Mouse (Mus musculus) liver, embryonic 16.5 days (tissue): Measurements from ENCODE around the gene Ncln. TPM values are rescaled to one million over a fixed set of nuclear protein-coding genes. Genes with fewer than 3 reads are reported as not detected.
A peak's percentile ranks its signal among the peaks of the same experiment; 100 is the strongest.

Experiments used
- ATAC-seq: fragments of 200-750 bp; cut with Nextera tagmentation; 2 replicates; pipeline ENCODE4 v1.8.0; 2017; ENCODE audit warnings: low read depth, mild to moderate bottlenecking, moderate number of reproducible peaks, moderate library complexity
- H3K27ac ChIP-seq: fragments of 300-500 bp; sonication (generic); 2 replicates; pipeline ENCODE4 v1.5.1; 2014; ENCODE audit warnings: mild to moderate bottlenecking, low read length
- H3K27me3 ChIP-seq: fragments of 300-500 bp; sonication (generic); 2 replicates; pipeline ENCODE4 v1.6.1; 2014; ENCODE audit warnings: low read depth, low read length, mixed read lengths; ENCODE audit not compliant: control insufficient read depth, insufficient read depth
- H3K36me3 ChIP-seq: fragments of 300-500 bp; sonication (generic); 2 replicates; pipeline ENCODE4 v1.6.1; 2014; ENCODE audit warnings: mild to moderate bottlenecking; ENCODE audit not compliant: control insufficient read depth, insufficient read depth
- H3K4me1 ChIP-seq: fragments of 300-500 bp; sonication (generic); 2 replicates; pipeline ENCODE4 v1.6.1; 2014; ENCODE audit warnings: low read depth, low read length, mixed read lengths; ENCODE audit not compliant: control insufficient read depth
- H3K4me2 ChIP-seq: fragments of 300-500 bp; sonication (generic); 2 replicates; pipeline ENCODE4 v1.6.1; 2014; ENCODE audit warnings: low read depth, low read length, mixed read lengths
- H3K4me3 ChIP-seq: fragments of 300-500 bp; sonication (generic); 2 replicates; pipeline ENCODE4 v1.5.1; 2014; ENCODE audit warnings: low read depth, mild to moderate bottlenecking, low read length
- H3K9ac ChIP-seq: fragments of 300-500 bp; sonication (generic); 2 replicates; pipeline ENCODE4 v1.6.1; 2014; ENCODE audit warnings: low read depth, low read length
- H3K9me3 ChIP-seq: fragments of 300-500 bp; sonication (generic); replicated peaks from 2 replicates; pipeline ENCODE4 v1.6.1; 2016; ENCODE audit warnings: low read length; ENCODE audit not compliant: control insufficient read depth
- WGBS: fragments of 180-500 bp; shearing (Covaris S2); extraction: QIAGEN DNeasy Blood & Tissue Kit; methylation state at CpG from one replicate; pipeline ENCODE4 v1.1.7; 2014; ENCODE audit not compliant: insufficient replicate concordance; 5-methylcytosine and 5-hydroxymethylcytosine counted together
- polyA plus RNA-seq: library from polyadenylated mRNA; unstranded; fragments of >200 nt; fragmentation: Nextera tagmentation; extraction: Ambion mirVana; gene quantifications from 2 replicates; pipeline ENCODE4 v1.2.1, GENCODE M21; 2015

The Ncln gene
- polyA plus RNA-seq, 1 experiment from 2014 or later = 47.1 TPM

- peak overlapping the region; percentile 16; the same call in 1 of the 2 replicates for H3K9ac ChIP-seq
- H3K9me3 ChIP-seq = no peaks in the 10 kb centered on the region
- H3K4me3 ChIP-seq = peak overlapping the region; percentile 36
- H3K4me1 ChIP-seq = peaks cover 26% of the 10 kb centered on the region
- H3K27ac ChIP-seq = no peak overlapping the region
- H3K4me2 ChIP-seq = peak overlapping the region; percentile 61
- no peaks in the 10 kb centered on the region; the same call in 1 of the 2 replicates for H3K27me3 ChIP-seq
- whole genome bisulfite sequencing = 11% methylated on average over 36 of the region's 36 CpGs
- ATAC-seq = peak; percentile 43; the same call in 1 of the 2 replicates
- no peaks in the 10 kb centered on the region for H3K36me3 ChIP-seq
Observed at GRCm38 (mm10) chr10:81502658-81503057, 6.5 kb upstream of the Ncln start.

DNA sequence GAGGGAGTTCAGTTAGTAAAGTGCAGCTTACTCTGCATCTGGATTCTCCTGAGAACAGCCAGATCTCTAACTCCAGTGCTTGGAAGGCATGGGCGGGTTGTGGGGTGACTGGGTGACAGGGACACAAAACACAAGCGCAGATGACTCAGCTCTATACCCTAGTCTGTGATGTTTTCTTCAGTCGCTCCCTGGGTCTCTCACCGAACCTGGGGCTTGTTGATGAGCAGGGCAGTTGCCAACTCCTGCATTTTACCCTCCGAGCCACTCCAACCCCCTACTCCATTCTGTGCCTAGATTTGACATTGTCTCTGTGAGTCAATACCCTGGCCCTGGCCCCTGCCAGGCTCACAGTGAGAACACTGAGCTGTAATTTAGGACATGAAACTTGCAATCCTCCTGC, 5.7 kb upstream of the Ncln start:
- Histone ChIP-seq H3K9ac (no peak overlapping the region), H3K4me2 (no peak overlapping the region), H3K36me3 (no peaks in the 10 kb centered on the region), H3K4me3 (no peak overlapping the region), H3K4me1 (peaks cover 34% of the 10 kb centered on the region), H3K27ac (no peak overlapping the region), H3K27me3 (no peaks in the 10 kb centered on the region; the same call in 1 of the 2 replicates), H3K9me3 (no peaks in the 10 kb centered on the region)
- 70% methylated on average over 5 of the region's 5 CpGs for WGBS
- ATAC-seq = no peak

DNA sequence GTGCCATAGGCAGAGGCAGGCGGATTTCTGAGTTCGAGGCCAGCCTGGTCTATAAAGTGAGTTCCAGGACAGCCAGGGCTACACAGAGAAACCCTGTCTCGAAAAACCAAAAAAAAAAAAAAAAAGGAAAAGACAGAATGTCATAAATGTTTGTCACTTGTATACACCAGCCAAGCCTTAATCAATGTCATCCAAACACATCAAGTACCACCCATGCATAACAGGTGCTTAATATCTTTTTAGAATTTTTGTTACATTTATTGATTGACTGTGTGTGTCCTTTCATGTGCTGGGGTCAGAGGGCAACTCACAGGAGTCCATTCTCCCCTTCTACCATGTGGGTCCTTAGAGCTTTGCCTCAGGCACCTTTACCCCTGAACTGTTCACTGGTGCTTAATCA, 3.8 kb upstream of the Ncln start, which contains the start of gene S1pr4:
Gene S1pr4 (minus strand): TSS at position 101 of the 400 bp plus-strand sequence.
- Histone ChIP-seq H3K9me3 (no peaks in the 10 kb centered on the region), H3K27ac (peak within 1 kb of the TSS; percentile 39), H3K27me3 (no peaks in the 10 kb centered on the region; the same call in 1 of the 2 replicates), H3K4me3 (peak within 1 kb of the TSS; percentile 83), H3K36me3 (no peaks in the 10 kb centered on the region), H3K9ac (peak within 1 kb of the TSS; percentile 58), H3K4me2 (peak within 1 kb of the TSS; percentile 71), H3K4me1 (peaks cover 41% of the 10 kb centered on the region)
- WGBS = 53% methylated on average over 3 of the region's 3 CpGs
- ATAC-seq = no peak

DNA sequence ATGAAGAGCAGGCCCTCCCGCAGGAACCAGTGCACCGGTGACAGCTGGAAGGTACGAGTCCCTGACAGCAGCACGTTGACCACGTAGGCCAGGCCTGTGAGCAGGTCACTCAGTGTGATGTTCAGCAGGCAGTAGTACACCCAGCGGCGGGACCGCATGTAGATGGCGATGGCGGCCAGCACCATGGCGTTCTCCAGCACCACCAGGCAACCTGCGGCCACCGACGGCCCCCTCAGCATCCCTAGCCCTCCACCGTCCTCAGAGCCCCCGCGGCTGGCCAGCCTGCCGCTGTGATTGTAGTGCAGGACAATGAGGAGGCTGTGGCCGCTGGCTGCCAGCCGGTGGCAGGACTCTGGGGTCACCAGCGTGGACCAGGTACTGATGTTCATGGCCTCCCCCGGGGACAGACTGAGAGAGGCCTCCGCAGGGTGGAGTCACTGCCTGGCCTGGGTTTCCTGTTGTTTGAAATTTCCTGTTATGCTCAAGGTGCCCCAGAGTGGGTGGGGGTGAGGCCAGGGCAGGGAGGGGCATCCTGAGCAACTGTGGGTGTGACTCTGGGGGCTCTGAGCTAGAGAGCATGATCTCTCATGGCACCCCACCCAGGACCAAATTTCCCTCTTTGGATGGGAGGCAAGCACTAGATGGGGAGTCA, 3.2 kb upstream of the Ncln start:
- peak overlapping the region; percentile 58 for H3K9ac ChIP-seq
- H3K27me3 ChIP-seq = no peaks in the 10 kb centered on the region; the same call in 1 of the 2 replicates
- WGBS = 36% methylated on average over 23 of the region's 23 CpGs
- peak overlapping the region; percentile 71 for H3K4me2 ChIP-seq
- peak overlapping the region; percentile 39 for H3K27ac ChIP-seq
- no peak for ATAC-seq
- no peaks in the 10 kb centered on the region for H3K9me3 ChIP-seq
- H3K36me3 ChIP-seq = no peaks in the 10 kb centered on the region
- peaks cover 47% of the 10 kb centered on the region for H3K4me1 ChIP-seq
- peak overlapping the region; percentile 83 for H3K4me3 ChIP-seq

- H3K36me3 ChIP-seq = no peaks in the 10 kb centered on the region
- WGBS = 60% methylated on average over 38 of the region's 38 CpGs
- H3K4me3 ChIP-seq = peak overlapping the region; percentile 83
- H3K9me3 ChIP-seq = no peaks in the 10 kb centered on the region
- peak overlapping the region; percentile 58 for H3K9ac ChIP-seq
- peak overlapping the region; percentile 71 for H3K4me2 ChIP-seq
- H3K27me3 ChIP-seq = no peaks in the 10 kb centered on the region; the same call in 1 of the 2 replicates
- no peak for ATAC-seq
- peaks cover 54% of the 10 kb centered on the region for H3K4me1 ChIP-seq
- H3K27ac ChIP-seq = peak overlapping the region; percentile 72
Observed at GRCm38 (mm10) chr10:81498316-81499249, 2.4 kb upstream of the Ncln start.

DNA sequence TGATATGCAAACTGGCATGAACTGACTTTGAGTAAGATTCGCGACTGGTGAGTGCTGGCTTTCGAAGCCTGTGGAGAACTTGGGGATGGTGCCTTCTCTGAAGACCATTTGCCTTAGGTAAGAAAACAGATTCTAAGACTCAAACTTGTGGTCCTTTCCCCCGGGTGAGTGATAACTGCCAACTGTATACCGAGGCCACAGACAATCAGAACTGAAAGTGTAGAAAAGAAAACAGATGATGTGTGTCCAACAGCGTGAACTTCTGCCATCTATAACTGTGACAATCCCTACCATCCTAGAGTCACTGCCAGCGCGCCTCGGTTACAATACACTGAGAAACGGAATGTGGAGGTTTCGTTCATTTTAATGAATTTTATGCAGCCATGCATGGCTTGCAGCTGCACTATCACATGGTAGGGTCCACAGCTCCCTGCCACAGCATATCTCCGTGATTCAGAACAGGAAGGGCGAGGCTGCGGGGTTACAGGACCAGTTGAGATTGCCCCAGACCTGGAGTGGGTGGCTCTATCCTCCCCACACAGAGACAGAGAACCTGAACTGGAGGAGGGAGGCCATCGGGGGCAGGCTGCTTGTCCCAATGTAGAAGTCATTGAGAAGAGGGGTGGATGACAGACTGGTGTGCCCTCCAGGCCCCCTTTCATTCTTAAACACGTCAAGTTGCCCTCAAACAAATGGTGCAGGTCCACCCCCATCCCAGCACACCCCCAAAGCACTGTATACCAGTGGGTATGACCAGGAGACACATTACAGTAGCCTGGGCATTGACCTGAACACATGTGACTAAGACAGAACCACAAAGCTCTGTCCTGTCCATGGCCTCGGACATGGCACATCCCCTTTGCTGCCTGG, 1.4 kb upstream of the Ncln start:
- H3K4me3 ChIP-seq = peak overlapping the region; percentile 83
- peaks cover 50% of the 10 kb centered on the region for H3K4me1 ChIP-seq
- H3K36me3 ChIP-seq = peaks cover 5% of the 10 kb centered on the region; the same call in 1 of the 2 replicates
- H3K9ac ChIP-seq = peak overlapping the region; percentile 49
- WGBS = 19% methylated on average over 17 of the region's 17 CpGs
- no peaks in the 10 kb centered on the region for H3K27me3 ChIP-seq
- ATAC-seq = no peak
- no peaks in the 10 kb centered on the region for H3K9me3 ChIP-seq
- H3K27ac ChIP-seq = peak overlapping the region; percentile 72
- peak overlapping the region; percentile 71 for H3K4me2 ChIP-seq

GRCm38 (mm10) chr10:81496969-81497368, 777 bp upstream of the Ncln start:
- WGBS = 8% methylated on average over 4 of the region's 4 CpGs
- H3K27me3 ChIP-seq = no peaks in the 10 kb centered on the region
- no peaks in the 10 kb centered on the region for H3K9me3 ChIP-seq
- peak overlapping the region; percentile 83 for H3K4me3 ChIP-seq
- H3K36me3 ChIP-seq = peaks cover 9% of the 10 kb centered on the region
- ATAC-seq = no peak
- peak overlapping the region; percentile 49 for H3K9ac ChIP-seq
- peak overlapping the region; percentile 72 for H3K27ac ChIP-seq
- H3K4me1 ChIP-seq = peaks cover 50% of the 10 kb centered on the region
- H3K4me2 ChIP-seq = peak overlapping the region; percentile 71

DNA sequence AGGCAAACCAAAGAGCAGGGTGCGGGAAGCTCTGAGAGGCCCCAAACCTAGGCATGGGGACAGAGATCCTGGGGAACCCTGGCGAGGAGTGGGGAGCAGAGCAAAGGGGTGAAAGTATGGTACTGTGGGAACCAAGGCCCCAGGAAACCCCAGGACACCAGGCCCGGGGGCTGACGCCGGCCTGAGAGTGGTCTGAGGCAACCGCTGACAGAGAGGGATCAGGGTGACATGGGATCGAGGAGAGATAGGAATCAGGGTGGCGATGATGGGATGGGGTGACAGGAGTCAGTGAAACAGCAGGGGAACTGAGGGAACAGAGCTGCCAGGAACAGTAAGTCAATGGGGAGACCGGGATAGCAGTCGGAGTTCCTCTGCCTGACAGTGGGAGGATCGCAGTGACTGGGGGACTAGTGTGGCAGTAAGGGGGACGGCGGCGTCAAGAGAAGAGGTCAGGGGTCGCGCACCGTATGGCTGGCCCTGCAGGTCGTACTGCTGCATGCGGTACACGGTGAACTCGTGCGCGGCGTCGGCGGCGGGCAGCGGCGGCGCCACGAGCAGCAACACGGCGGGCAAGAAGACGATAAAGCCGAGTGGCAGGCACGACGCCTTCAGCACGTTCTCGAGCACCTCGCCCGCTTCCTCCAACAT, 452 bp downstream of the Ncln start:
- Histone ChIP-seq H3K9ac (peak overlapping the region; percentile 91), H3K9me3 (no peaks in the 10 kb centered on the region), H3K27ac (peak overlapping the region; percentile 71), H3K27me3 (no peaks in the 10 kb centered on the region), H3K4me2 (peak overlapping the region; percentile 94), H3K4me3 (peak overlapping the region; percentile 83), H3K36me3 (peaks cover 22% of the 10 kb centered on the region), H3K4me1 (peaks cover 50% of the 10 kb centered on the region)
- ATAC-seq = peak; percentile 3
- WGBS = under 1% methylated on average over 41 of the region's 41 CpGs
